Mouse (Mus musculus): ENCODE measurements around the gene Olfr446.

Olfr446 gene

GRCm38 (mm10) chr6:42921077-42921476 lies at the start of gene Olfr446:
Olfr446 (plus strand) TSS chr6:42921377.
- DNase-seq = no peak

DNA sequence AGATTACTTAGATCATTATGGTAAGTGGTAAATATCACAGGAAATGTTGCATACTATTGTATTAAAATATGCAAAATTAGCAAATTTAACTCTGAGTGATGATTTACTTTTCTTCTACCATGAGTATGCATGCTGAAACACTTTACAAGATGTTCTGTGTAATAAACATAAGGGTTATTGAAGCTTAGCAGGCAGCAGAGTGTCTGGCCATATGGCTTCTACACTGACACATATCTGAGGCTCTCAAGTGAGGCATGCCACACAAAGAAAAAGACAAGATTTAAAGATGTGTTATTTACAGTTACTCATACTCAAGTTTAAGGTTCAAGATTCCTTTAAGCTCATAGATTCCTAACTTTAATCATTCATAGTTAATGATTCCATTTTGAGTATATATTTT lies 44.9 kb upstream of the Olfr446 start:
- DNase-seq = no peak

- no peak for DNase-seq
Measured at GRCm38 (mm10) chr6:42890141-42890540, 31.0 kb upstream of the Olfr446 start, which contains the start of gene Olfr448. Olfr448 (plus strand) TSS chr6:42890441.

GRCm38 (mm10) chr6:42900345-42900744 lies 20.8 kb upstream of the Olfr446 start:
- DNase-seq = no peak

DNA sequence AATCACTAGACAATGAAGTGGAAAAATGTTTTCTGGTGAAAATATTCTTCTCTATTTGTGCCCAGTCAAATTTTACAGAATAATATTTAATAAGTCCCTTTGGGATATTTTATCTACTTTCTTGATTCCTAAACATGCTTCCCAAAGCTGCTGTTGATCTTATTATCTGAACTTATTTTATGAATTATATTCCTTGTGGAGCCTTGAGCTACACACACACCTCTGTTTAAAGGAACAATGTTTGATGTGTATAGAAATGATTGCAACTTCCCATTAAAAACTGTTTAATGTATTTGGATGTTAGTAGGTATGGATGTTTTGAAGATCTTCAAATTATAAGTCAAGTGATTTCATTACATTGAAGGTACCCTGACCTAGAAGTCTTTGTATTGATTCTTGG lies 12.6 kb upstream of the Olfr446 start, which contains the start of gene Olfr447:
Gene Olfr447, plus strand, starts transcription at position 301 of the 400 bp plus-strand sequence.
- no peak for DNase-seq

DNA sequence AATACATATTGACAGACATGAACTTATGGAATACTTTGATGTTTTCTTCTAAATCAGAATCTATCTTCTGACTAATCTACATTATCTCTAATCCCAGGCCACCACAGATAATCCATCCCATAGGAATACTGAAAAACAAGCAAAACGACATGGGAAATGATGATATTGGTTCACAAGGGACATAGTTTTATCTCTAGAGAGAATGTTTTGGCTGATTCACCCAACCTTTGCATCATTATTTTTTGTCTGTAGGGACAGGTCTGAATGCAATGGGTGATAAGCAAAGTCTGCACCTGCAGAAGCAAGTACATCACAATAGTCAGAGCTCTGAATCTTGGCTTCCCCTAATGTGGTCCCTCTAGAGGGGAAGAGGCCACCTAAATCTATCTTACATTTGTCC lies 27.6 kb downstream of the Olfr446 start, which contains the start of gene Olfr444:
Gene Olfr444, plus strand, starts transcription at position 301 of the 400 bp plus-strand sequence.
- DNase-seq = no peak

DNA sequence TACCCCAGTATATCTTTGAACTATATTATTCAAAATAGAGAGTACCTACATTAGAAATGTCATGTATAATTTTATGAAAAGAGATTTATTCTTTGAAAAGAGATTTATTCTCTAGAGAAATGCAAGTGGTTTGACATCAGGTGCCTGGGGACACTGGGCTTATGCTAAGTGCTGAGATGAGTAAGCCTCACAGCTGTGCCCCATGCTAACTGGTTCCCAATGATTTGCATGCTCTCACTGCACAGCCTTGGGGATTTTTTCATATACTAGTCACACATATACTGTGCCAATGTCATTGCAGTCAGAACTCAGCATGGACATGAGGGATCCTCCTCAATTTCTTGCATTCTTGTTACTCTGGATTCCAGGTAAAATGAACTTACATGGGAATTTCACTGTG lies 59.2 kb downstream of the Olfr446 start:
- DNase-seq = no peak
